Mouse (Mus musculus) hindbrain, postnatal 0 days (tissue): Measurements from ENCODE around the gene Myh14. TPM values are rescaled to one million over a fixed set of nuclear protein-coding genes. Genes with fewer than 3 reads are reported as not detected.
A peak's percentile ranks its signal among the peaks of the same experiment; 100 is the strongest.

Experiments used
- ATAC-seq: fragments of 200-750 bp; cut with Nextera tagmentation; 2 replicates; pipeline ENCODE4 v1.8.0; 2017; ENCODE audit warnings: mild to moderate bottlenecking, moderate TSS enrichment, moderate library complexity
- DNase-seq: peaks from one replicate; pipeline ENCODE4 v3.0.0-alpha.2; 2015; ENCODE audit warnings: low spot score
- H3K27ac ChIP-seq: fragments of 300-500 bp; sonication (generic); 2 replicates; pipeline ENCODE4 v1.5.1; 2014; ENCODE audit warnings: mild to moderate bottlenecking
- H3K27me3 ChIP-seq: fragments of 300-500 bp; sonication (generic); 2 replicates; pipeline ENCODE4 v1.6.1; 2014; ENCODE audit warnings: low read length, mixed read lengths; ENCODE audit not compliant: insufficient read depth
- H3K36me3 ChIP-seq: fragments of 300-500 bp; sonication (generic); 2 replicates; pipeline ENCODE4 v1.6.1; 2014; ENCODE audit warnings: low read length, mixed read lengths; ENCODE audit not compliant: insufficient read depth
- H3K4me1 ChIP-seq: fragments of 300-500 bp; sonication (generic); 2 replicates; pipeline ENCODE4 v1.6.1; 2014; ENCODE audit warnings: antibody characterized with exemption, low read length, mixed read lengths; ENCODE audit not compliant: insufficient read depth
- H3K4me2 ChIP-seq: fragments of 300-500 bp; sonication (generic); 2 replicates; pipeline ENCODE4 v1.6.1; 2014; ENCODE audit warnings: low read depth, mild to moderate bottlenecking, low read length, moderate library complexity, mixed read lengths
- H3K4me3 ChIP-seq: fragments of 300-500 bp; sonication (generic); 2 replicates; pipeline ENCODE4 v1.5.1; 2014; ENCODE audit warnings: low read length
- H3K9ac ChIP-seq: fragments of 300-500 bp; sonication (generic); replicated peaks from 2 replicates; pipeline ENCODE4 v1.6.1; 2014; ENCODE audit warnings: mild to moderate bottlenecking, low read length, moderate library complexity, mixed read lengths
- H3K9me3 ChIP-seq: fragments of 300-500 bp; sonication (generic); 2 replicates; pipeline ENCODE4 v1.6.1; 2016; ENCODE audit warnings: low read length, mixed read lengths
- CTCF ChIP-seq: IDR thresholded peaks from 2 replicates; pipeline ENCODE4 v1.5.1; 2016; ENCODE audit warnings: antibody characterized with exemption, control low read depth, low read depth
- WGBS: fragments of 180-500 bp; shearing (Covaris S2); extraction: QIAGEN DNeasy Blood & Tissue Kit; methylation state at CpG from one replicate; pipeline ENCODE4 v1.1.7; 2014; 5-methylcytosine and 5-hydroxymethylcytosine counted together
- polyA plus RNA-seq: library from polyadenylated mRNA; unstranded; fragments of >200 nt; fragmentation: Nextera tagmentation; extraction: Ambion mirVana; gene quantifications from 2 replicates; pipeline ENCODE4 v1.2.1, GENCODE M21; 2015
- total RNA-seq: library from RNA; depleted of rRNA; stranded (reverse); fragments of >200 nt; gene quantifications from 2 replicates; pipeline ENCODE4 v1.2.3, GENCODE M21; 2014

Gene Myh14
- total and polyA plus RNA-seq, 2 experiments from 2014 or later = 9.3 to 9.7 TPM

DNA sequence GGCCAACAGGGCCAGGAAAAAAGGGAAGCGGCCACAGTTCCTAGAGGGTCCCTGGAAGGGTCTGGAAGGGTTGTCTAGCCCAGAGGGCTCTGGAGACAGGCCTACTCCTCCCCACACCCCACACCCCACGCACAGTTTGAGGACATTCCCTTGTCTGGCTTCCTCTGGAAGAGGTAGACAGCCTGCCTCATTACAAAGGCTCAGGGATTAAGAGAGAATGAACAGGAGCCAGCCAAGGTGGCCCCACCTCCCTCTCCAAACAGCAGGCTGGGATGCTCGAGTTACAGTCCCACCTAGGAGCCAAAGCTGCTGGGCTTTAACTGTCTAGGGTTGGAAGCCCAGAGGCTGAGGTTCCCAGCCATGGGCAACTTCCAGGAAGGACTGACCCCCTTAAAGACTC, 8.1 kb downstream of the Myh14 start:
- no peak overlapping the region for H3K4me2 ChIP-seq
- 18% methylated on average over 3 of the region's 3 CpGs for WGBS

GRCm38 (mm10) chr7:44662168-44662567, 8.5 kb downstream of the Myh14 start:
- H3K4me1 ChIP-seq = no peaks in the 10 kb centered on the region
- H3K27ac ChIP-seq = no peak overlapping the region
- H3K4me2 ChIP-seq = no peak overlapping the region
- H3K9ac ChIP-seq = no peak overlapping the region
- H3K36me3 ChIP-seq = no peaks in the 10 kb centered on the region
- ATAC-seq = no peak
- H3K9me3 ChIP-seq = no peaks in the 10 kb centered on the region
- H3K27me3 ChIP-seq = no peaks in the 10 kb centered on the region
- no peak for TF ChIP-seq CTCF
- no peak for DNase-seq
- WGBS = 27% methylated on average over 8 of the region's 8 CpGs
- H3K4me3 ChIP-seq = no peak overlapping the region

More for the DNA sequence above, 8.1 kb downstream of the Myh14 start:
- H3K4me3 ChIP-seq = no peak overlapping the region
- H3K9ac ChIP-seq = no peak overlapping the region
- H3K4me1 ChIP-seq = no peaks in the 10 kb centered on the region
- TF ChIP-seq CTCF = no peak
- no peaks in the 10 kb centered on the region for H3K27me3 ChIP-seq
- no peaks in the 10 kb centered on the region for H3K36me3 ChIP-seq
- no peak for ATAC-seq
- DNase-seq = no peak
- H3K27ac ChIP-seq = no peak overlapping the region
- no peaks in the 10 kb centered on the region for H3K9me3 ChIP-seq

- DNase-seq = no peak
- Histone ChIP-seq H3K27ac (no peak overlapping the region), H3K36me3 (no peaks in the 10 kb centered on the region), H3K9me3 (no peaks in the 10 kb centered on the region), H3K9ac (no peak overlapping the region), H3K27me3 (no peaks in the 10 kb centered on the region), H3K4me2 (no peak overlapping the region), H3K4me3 (no peak overlapping the region), H3K4me1 (no peaks in the 10 kb centered on the region)
- TF ChIP-seq CTCF = no peak
- ATAC-seq = no peak
- 76% methylated on average over 5 of the region's 5 CpGs for WGBS
Observed at GRCm38 (mm10) chr7:44661219-44661618, 9.4 kb downstream of the Myh14 start.

GRCm38 (mm10) chr7:44655504-44655903, 15.1 kb downstream of the Myh14 start:
- Histone ChIP-seq H3K4me3 (no peak overlapping the region), H3K36me3 (no peaks in the 10 kb centered on the region), H3K4me2 (no peak overlapping the region), H3K9me3 (no peaks in the 10 kb centered on the region), H3K27ac (no peak overlapping the region), H3K9ac (no peak overlapping the region), H3K27me3 (no peaks in the 10 kb centered on the region), H3K4me1 (no peaks in the 10 kb centered on the region)
- WGBS = 16% methylated on average over 8 of the region's 8 CpGs
- peak; percentile 66 for DNase-seq
- ATAC-seq = no peak
- TF ChIP-seq CTCF = peak; percentile 78

DNA sequence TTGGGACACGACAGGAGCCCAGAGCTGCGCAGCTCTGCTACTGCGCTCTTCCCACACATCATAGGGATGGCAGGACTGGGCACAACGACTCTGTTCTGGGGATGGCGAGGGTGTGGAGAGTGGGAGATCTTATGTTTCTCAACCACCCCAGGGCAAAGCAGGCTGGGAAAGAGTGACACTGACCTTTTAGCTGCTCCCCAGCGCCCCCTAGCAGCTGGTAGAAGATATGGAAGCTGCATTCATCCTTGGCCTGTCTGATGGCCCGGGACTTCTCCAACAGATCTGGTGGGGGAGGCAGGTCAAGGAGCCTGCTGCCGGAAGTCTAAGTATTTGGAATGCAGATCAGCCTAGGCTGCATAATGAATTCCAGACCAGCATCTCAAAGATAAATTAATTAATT, 16.9 kb downstream of the Myh14 start:
- H3K4me2 ChIP-seq = no peak overlapping the region
- no peak for DNase-seq
- H3K4me1 ChIP-seq = no peaks in the 10 kb centered on the region
- no peaks in the 10 kb centered on the region for H3K27me3 ChIP-seq
- 55% methylated on average over 8 of the region's 8 CpGs for WGBS
- peak; percentile 46 for TF ChIP-seq CTCF
- H3K9ac ChIP-seq = no peak overlapping the region
- H3K27ac ChIP-seq = no peak overlapping the region
- no peaks in the 10 kb centered on the region for H3K36me3 ChIP-seq
- no peaks in the 10 kb centered on the region for H3K9me3 ChIP-seq
- no peak for ATAC-seq
- H3K4me3 ChIP-seq = no peak overlapping the region

DNA sequence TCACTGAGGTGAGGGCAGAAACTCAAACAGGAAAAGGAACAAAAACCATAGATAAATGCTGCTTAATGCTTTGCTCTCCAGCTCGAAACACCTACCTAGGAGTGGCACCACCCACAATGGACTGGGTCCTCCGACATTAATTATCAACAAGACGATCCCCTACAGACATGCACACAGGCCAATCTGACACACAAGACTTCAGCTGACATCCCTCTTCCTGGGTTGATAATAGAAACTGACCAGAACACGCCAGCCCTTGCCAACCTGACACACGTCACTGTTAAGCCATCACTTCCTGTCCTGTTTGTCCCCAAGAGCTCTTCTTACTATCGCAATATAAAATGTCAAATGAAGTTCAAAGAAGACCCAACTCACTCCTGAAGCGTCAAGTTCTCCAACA, 19.2 kb downstream of the Myh14 start:
- Histone ChIP-seq H3K4me3 (no peak overlapping the region), H3K4me2 (no peak overlapping the region), H3K9ac (no peak overlapping the region), H3K27me3 (no peaks in the 10 kb centered on the region), H3K36me3 (no peaks in the 10 kb centered on the region), H3K27ac (no peak overlapping the region), H3K9me3 (no peaks in the 10 kb centered on the region), H3K4me1 (no peaks in the 10 kb centered on the region)
- 81% methylated on average over 7 of the region's 7 CpGs for WGBS
- DNase-seq = no peak
- TF ChIP-seq CTCF = no peak
- no peak for ATAC-seq

GRCm38 (mm10) chr7:44649990-44650389, 20.7 kb downstream of the Myh14 start:
- Histone ChIP-seq H3K27ac (no peak overlapping the region), H3K4me2 (no peak overlapping the region), H3K27me3 (no peaks in the 10 kb centered on the region), H3K36me3 (no peaks in the 10 kb centered on the region), H3K9ac (no peak overlapping the region), H3K4me1 (no peaks in the 10 kb centered on the region), H3K4me3 (no peak overlapping the region), H3K9me3 (no peaks in the 10 kb centered on the region)
- ATAC-seq (peak; percentile 52; the same call in 1 of the 2 replicates), DNase-seq (peak; percentile 88)
- peak; percentile 93 for TF ChIP-seq CTCF
- 13% methylated on average over 4 of the region's 4 CpGs for WGBS
